Mouse (Mus musculus): Measurements from ENCODE around the gene Fgf8.

Gene Fgf8

GRCm38 (mm10) chr19:45748691-45749242 lies 6.1 kb upstream of the Fgf8 start:
- DNase-seq (ENCODE audit: low spot score), result peak; percentile 24

- DNase-seq (ENCODE audit: low spot score), result no peak
Measured at GRCm38 (mm10) chr19:45748206-45748605, 5.5 kb upstream of the Fgf8 start.

- DNase-seq (ENCODE audit: low spot score), result peak; percentile 95
Measured at GRCm38 (mm10) chr19:45747028-45747867, 4.5 kb upstream of the Fgf8 start.

- DNase-seq (ENCODE audit: low spot score), result peak; percentile 83
Measured at GRCm38 (mm10) chr19:45746153-45747020, 3.7 kb upstream of the Fgf8 start.

DNA sequence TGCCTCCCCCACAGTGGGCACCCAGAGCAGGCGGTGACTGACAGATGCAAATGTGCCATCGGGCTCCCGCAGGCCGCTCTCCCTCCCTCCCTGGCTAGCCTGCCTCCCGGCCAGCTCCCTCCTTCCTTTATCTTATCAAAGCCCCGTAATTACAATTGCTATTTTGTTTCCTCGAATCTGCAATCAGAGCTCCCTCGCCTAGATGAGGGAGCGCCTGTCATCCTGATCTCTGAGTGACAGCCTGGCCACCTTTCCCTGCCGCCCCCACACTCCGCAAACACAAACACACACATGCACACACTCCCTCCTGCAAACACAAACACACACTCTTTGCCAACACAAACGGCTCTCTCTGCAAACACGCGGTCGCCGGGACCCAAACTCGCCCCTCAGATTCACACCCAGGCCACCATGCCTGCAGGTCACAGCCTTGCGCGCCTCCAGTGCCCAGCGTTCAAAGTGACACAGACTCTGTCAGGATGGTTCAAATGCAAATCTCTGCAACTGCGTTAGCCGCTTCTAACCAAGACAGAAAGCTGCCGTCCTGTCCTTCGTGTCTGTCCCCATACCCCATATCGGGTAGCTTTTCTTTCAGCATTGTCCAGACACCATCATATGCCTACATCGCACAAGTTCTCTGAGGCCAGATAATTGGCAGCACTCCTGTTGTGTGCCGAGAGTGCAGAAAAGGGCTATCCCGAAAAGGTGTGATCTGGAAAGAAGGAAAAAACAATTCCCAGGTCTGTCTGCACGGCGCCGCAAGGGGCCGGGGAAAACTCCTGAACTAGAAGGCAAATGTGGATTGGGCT lies 2.8 kb upstream of the Fgf8 start:
- DNase-seq (ENCODE audit: low spot score), result no peak

- DNase-seq (ENCODE audit: low spot score), result no peak
Measured at GRCm38 (mm10) chr19:45743619-45744018, 904 bp upstream of the Fgf8 start.

GRCm38 (mm10) chr19:45742984-45743575 lies 365 bp upstream of the Fgf8 start:
- no peak for DNase-seq (ENCODE audit: low spot score)

GRCm38 (mm10) chr19:45741431-45742217 lies 1.1 kb downstream of the Fgf8 start:
- DNase-seq (ENCODE audit: low spot score), result no peak

DNA sequence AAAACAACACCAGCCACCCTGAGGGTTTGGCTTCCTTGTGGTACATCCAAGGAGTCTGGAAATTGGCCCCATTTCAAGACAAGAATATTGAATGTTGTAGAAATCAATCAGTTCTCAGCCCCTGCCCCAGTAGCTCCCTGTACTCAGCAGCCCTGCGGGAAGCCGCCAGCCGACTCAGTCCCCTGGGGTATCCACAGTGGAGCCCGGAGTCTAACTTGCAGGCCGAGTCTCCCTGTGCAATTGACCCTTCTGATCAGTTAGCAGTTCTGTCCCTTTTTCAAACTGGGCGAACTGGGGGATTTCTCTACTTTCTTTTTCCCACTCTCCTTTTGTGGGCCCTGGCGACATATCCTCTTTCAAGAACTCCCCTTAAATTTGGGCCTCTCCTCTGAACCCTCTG lies 1.9 kb downstream of the Fgf8 start:
- DNase-seq (ENCODE audit: low spot score), result no peak

DNA sequence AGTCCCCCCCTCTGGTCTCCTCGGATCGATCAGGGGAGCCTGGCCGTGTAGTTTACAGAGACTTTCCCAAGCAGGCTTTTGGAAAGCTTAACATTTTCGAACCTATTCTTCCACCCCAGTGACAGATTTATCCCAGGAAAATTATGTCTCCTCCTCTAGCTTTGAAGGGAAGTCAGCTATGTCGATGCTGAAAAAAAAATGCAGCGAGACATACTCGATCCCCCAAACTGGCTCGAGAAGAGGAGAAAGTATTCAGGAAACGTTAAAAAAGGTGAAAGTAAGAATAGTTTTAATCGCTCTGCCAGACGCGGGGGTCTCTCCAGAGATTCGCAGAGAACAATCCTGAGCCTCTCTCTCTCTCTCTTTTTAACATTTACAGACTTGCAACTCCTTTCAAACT lies 2.5 kb downstream of the Fgf8 start:
- DNase-seq (ENCODE audit: low spot score), result no peak

DNA sequence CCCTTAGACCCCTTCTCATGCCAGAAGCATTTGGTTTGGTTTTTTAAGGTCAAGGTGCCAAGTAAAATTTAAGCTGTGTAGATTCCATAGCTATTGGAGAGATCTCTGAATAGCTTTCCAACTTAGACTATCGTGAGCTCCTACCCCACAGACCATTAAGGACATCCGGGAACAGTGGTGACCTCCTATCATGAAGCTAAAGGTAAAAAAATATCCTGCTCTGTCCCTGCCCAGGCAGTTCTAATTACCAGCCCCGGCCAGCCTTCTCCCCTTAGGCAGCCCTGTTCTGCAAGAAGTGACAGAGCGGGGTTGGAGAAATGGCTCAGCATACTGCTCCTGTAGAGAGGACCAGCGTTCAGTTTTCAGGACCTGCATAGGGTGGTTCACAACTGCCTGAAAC lies 4.2 kb downstream of the Fgf8 start:
- no peak for DNase-seq (ENCODE audit: low spot score)

- DNase-seq (ENCODE audit: low spot score), result no peak
Measured at GRCm38 (mm10) chr19:45737846-45738484, 4.8 kb downstream of the Fgf8 start.

GRCm38 (mm10) chr19:45737208-45737845 lies 5.4 kb downstream of the Fgf8 start:
- DNase-seq (ENCODE audit: low spot score), result no peak

DNA sequence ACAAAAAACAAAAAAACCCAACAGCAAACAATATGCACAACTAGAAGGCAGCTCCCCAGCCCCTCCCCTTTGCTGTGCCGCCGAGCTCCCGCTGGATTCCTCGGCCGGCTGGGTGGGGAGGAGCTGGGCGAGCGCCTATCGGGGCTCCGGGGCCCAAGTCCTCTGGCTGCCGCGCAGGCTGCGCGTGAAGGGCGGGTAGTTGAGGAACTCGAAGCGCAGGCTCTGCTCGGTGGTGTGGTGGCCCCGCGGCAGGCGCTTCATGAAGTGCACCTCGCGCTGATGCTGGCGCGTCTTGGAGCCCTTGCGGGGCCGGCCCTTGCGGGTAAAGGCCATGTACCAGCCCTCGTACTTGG lies 5.9 kb downstream of the Fgf8 start:
- no peak for DNase-seq (ENCODE audit: low spot score)

GRCm38 (mm10) chr19:45736241-45736640 lies 6.5 kb downstream of the Fgf8 start:
- DNase-seq (ENCODE audit: low spot score), result no peak

DNA sequence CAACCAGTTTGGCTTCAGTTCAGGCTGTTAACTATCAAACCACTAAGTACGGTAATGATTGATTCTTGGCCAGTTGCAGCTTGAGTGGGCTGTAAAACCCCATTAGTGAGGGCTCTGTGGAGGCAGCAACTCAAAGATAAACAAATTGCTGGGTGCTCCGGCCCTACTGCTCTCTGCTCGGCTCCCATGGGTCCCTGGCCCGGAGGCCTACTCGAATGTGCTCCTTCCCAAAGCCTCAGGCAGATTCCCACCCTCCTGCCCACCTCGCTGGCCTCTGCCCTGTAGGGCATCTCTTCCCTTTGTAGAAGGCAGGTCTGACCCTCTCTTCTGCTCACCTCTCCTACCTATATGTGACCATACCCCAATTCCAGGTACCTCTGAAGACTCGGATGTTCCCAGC lies 8.0 kb downstream of the Fgf8 start:
- DNase-seq (ENCODE audit: low spot score), result no peak

DNA sequence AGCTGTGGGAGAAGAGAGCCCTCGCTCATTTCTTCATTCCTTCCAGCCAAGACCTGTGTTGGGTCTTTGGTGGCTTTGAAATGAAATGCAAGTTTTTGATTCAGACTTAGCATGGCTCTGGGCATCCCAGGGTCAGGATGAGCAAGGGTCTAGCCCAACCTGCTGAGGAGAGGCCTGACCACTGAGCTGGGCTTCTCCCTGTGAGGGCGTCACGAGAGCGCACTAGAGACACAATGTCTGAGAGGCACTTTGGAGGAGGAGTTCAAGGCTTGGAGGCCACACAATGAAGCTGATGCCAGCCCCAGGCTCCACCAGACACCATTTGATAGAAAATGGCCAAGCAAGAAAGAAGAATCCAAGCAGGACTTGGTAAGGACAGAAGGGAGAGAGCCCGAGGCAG lies 8.5 kb downstream of the Fgf8 start:
- DNase-seq (ENCODE audit: low spot score), result no peak

DNA sequence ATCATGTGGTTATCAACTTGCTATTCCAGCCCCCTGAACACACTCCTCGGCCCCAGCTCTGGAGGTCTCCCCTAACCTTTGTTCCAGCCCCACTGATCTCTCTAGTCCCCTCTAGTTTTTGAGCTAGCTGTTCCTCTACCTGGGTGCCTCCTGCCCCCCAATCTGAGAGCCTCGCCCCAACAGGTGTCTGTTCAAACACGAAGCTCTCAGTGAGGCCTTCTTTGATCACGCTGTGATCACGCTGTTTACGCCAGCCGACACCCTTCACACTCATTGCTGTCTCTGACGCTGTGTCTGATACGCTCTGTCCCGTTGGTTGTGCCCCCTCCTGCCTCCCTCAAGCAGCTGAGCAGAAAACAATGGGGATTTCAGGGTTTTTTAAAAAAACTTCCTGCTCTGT lies 9.2 kb downstream of the Fgf8 start:
- DNase-seq (ENCODE audit: low spot score), result no peak

DNA sequence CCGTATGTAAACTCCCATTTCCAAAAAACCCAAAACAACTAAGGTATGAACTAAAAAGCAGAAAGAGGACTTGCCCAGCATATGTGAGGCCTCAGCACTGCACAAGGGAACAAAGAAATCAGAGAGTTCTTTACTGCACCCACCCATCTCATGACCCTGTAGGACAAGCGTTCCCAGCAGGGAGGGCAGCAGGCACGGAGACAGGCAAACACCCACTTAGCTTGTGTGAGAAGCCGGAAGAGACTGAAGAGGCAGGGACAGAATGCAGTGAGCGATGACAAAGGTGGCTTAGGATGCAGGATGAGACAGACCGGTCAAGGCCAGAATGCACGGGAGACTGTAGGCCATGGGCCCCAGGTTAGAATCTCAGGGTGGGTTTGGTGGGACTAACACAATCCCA lies 11.1 kb downstream of the Fgf8 start:
- DNase-seq (ENCODE audit: low spot score), result no peak

DNA sequence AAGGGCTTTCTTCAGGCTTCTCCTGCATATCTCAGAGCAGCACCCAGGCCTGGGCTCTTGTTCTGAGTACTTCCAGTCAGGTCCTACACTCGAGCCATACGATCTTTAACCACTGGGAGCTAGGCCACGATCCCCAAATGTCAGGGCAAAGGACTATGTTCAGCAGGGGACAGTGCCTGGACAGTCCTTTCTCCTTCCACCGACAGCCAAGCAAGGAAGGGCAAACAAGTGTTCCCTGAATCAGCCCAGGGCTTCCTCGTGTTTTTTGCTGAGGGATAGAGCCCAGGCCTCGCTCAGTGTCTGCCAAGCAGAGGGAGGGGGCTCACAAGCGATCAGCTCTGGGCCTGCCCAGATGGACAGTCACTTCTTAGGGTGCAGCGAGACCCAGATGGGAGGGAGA lies 12.7 kb downstream of the Fgf8 start:
- no peak for DNase-seq (ENCODE audit: low spot score)
